Mouse (Mus musculus) kidney, postnatal 36 days (tissue): Measurements from ENCODE around the gene Uck1.

Experiments
- DNase-seq, 2 experiments: peaks; one replicate each; pipeline ENCODE4 v3.0.0; 2021 to 2022; ENCODE audit warnings: mixed read lengths in 2 of 2

The Uck1 gene

GRCm38 (mm10) chr2:32258887-32259533 is 949 bp downstream of the Uck1 start:
- DNase-seq: peak; percentile 67 to 81

- no peak for DNase-seq
These were observed 3.7 kb downstream of the Uck1 start for GRCm38 (mm10) chr2:32256273-32256672.

- no peak for DNase-seq
These were observed 5.4 kb downstream of the Uck1 start for GRCm38 (mm10) chr2:32254563-32254962.

- DNase-seq: no peak
These were observed 6.6 kb downstream of the Uck1 start for GRCm38 (mm10) chr2:32253352-32253751.

- DNase-seq: no peak
These were observed 7.3 kb downstream of the Uck1 start for GRCm38 (mm10) chr2:32252658-32253057.

- DNase-seq: peak; percentile 37 to 45
These were observed 8.0 kb downstream of the Uck1 start for GRCm38 (mm10) chr2:32251791-32252527.

GRCm38 (mm10) chr2:32248377-32249361 is 11.3 kb downstream of the Uck1 start:
- peak; percentile 64 to 70 for DNase-seq

GRCm38 (mm10) chr2:32246741-32247140 is 13.2 kb downstream of the Uck1 start:
- DNase-seq: no peak

GRCm38 (mm10) chr2:32242986-32243385 is 17.0 kb downstream of the Uck1 start:
- peak; percentile 48 to 55 for DNase-seq

GRCm38 (mm10) chr2:32240591-32240990 is 19.4 kb downstream of the Uck1 start:
- DNase-seq: no peak

- DNase-seq: no peak
These were observed 21.1 kb downstream of the Uck1 start for GRCm38 (mm10) chr2:32238708-32239435.

- no peak for DNase-seq
These were observed 22.4 kb downstream of the Uck1 start for GRCm38 (mm10) chr2:32237571-32237970.

GRCm38 (mm10) chr2:32236760-32237487 is 23.0 kb downstream of the Uck1 start:
- DNase-seq: peak; percentile 69 to 72

GRCm38 (mm10) chr2:32235886-32236759 is 23.8 kb downstream of the Uck1 start, which contains the start of gene Pomt1:
TSS of gene Pomt1 (plus strand) at chr2:32236590.
- peak; percentile 92 to 94 for DNase-seq

GRCm38 (mm10) chr2:32235433-32235832 is 24.5 kb downstream of the Uck1 start:
- no peak for DNase-seq

- DNase-seq: no peak
These were observed 37.9 kb downstream of the Uck1 start for GRCm38 (mm10) chr2:32222057-32222456.

GRCm38 (mm10) chr2:32221577-32221976 is 38.4 kb downstream of the Uck1 start:
- no peak for DNase-seq

GRCm38 (mm10) chr2:32220969-32221368 is 39.0 kb downstream of the Uck1 start:
- no peak for DNase-seq

GRCm38 (mm10) chr2:32220021-32220420 is 39.9 kb downstream of the Uck1 start:
- DNase-seq: no peak

- peak; percentile 24 to 58 for DNase-seq
These were observed 40.5 kb downstream of the Uck1 start for GRCm38 (mm10) chr2:32219501-32219900.
